Mouse (Mus musculus): ENCODE data around the gene Susd1.

- TF ChIP-seq CTCF (IDR thresholded peaks at IDR 0.05; ENCODE audit: extremely low read depth, insufficient read depth, insufficient read length, insufficient replicate concordance) = no peak
- TF ChIP-seq POLR2A (IDR thresholded peaks at IDR 0.05; ENCODE audit: low read depth, low read length) = no peak
Observed at GRCm38 (mm10) chr4:59265182-59265581, 173.3 kb downstream of the Susd1 start.

Data from spleen, adult 2 months (tissue).